ENCODE assay signal across 8 mouse cellular contexts in the genomic region with DNA sequence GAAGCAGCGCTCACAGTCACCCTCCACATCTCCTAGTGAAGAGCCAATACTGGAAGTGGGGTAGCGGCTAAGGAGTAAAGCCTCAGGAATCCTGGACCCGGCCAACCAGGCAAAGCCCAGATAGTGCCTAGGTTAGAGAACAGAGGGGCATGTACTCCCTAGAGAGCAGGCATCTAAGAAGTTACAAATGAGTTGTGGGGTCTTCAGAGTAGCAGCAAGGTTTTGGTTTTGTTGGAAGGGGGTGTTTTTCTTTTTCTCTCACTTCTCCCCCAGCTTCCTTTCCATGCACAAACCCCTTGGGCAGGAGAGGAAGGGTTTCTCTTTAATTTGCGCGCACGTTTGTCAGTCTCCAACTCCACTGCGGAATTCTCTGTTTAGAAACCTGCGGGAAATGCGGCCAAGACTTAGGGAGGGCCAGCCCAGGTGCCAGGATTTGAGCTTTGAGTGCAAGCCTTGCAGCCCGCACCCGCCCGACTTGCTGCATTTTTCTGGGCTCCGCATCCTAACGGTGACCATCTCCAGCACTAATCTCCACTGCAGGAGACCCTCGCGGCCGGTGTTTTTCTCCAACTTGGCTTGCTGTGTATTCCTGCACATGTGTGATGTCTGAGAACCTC. TPM values are rescaled to one million over a fixed set of nuclear protein-coding genes. Genes with fewer than 3 reads are reported as not detected.
DNase-seq lines count a peak whose midpoint lies in the region; ATAC-seq lines count a peak whose summit lies in the region.

No protein-coding gene starts in this region.

- H3K4me2 ChIP-seq in heart, embryonic 15.5 days: peak overlapping the region; percentile 84
- peak overlapping the region; percentile 96 for H3K4me2 ChIP-seq in forebrain, embryonic 16.5 days (ENCODE audit: low read length)
- H3K4me2 ChIP-seq in midbrain, embryonic 12.5 days (replicated peaks): peak overlapping the region; percentile 71

- no peak overlapping the region for H3K27ac ChIP-seq in heart, embryonic 15.5 days
- no peak overlapping the region for H3K27ac ChIP-seq in forebrain, embryonic 16.5 days (ENCODE audit: low read length)
- no peak overlapping the region for H3K27ac ChIP-seq in midbrain, embryonic 12.5 days (replicated peaks)

- peak overlapping the region; percentile 49 for H3K4me3 ChIP-seq in heart, embryonic 15.5 days
- H3K4me3 ChIP-seq in forebrain, embryonic 16.5 days (replicated peaks; ENCODE audit: low read length): peak overlapping the region; percentile 65
- peak overlapping the region; percentile 48 for H3K4me3 ChIP-seq in midbrain, embryonic 12.5 days

- peaks cover 68% of the 10 kb centered on the region for H3K27me3 ChIP-seq in heart, embryonic 15.5 days
- peaks cover 55% of the 10 kb centered on the region for H3K27me3 ChIP-seq in forebrain, embryonic 16.5 days (replicated peaks; ENCODE audit: control insufficient read depth, insufficient read depth, low read length)
- peaks cover 56% of the 10 kb centered on the region for H3K27me3 ChIP-seq in midbrain, embryonic 12.5 days

- H3K4me1 ChIP-seq in heart, embryonic 15.5 days (replicated peaks): peaks cover 27% of the 10 kb centered on the region
- peaks cover 31% of the 10 kb centered on the region for H3K4me1 ChIP-seq in forebrain, embryonic 16.5 days (replicated peaks; ENCODE audit: control insufficient read depth, insufficient read depth, low read length)
- H3K4me1 ChIP-seq in midbrain, embryonic 12.5 days: peaks cover 24% of the 10 kb centered on the region

- under 1% methylated on average over 17 of the region's 17 CpGs for WGBS in heart, embryonic 15.5 days
- 1% methylated on average over 17 of the region's 17 CpGs for WGBS in forebrain, embryonic 16.5 days
- under 1% methylated on average over 17 of the region's 17 CpGs for WGBS in midbrain, embryonic 12.5 days

- no peak for ATAC-seq in heart, embryonic 15.5 days (replicated peaks; ENCODE audit: insufficient number of reproducible peaks, insufficient read depth, low FRiP score, low read depth)
- no peak for ATAC-seq in forebrain, embryonic 16.5 days
- no peak for ATAC-seq in midbrain, embryonic 12.5 days (ENCODE audit: low FRiP score, low read depth)
- no peak for ATAC-seq in megakaryocyte progenitor cell, adult 5-6 weeks (replicated peaks; ENCODE audit: poor library complexity)

- H3K9ac ChIP-seq in heart, embryonic 15.5 days: no peak overlapping the region
- H3K9ac ChIP-seq in forebrain, embryonic 16.5 days (replicated peaks; ENCODE audit: low read depth, low read length): peak overlapping the region; percentile 57
- H3K9ac ChIP-seq in midbrain, embryonic 12.5 days (replicated peaks): peak overlapping the region; percentile 24; the same call in 1 of the 2 replicates

- intact Hi-C loops in heart, postnatal 14 days (cut with DNase I): no loop called here

- no peaks in the 10 kb centered on the region for H3K36me3 ChIP-seq in heart, embryonic 15.5 days
- no peaks in the 10 kb centered on the region for H3K36me3 ChIP-seq in forebrain, embryonic 16.5 days (ENCODE audit: control insufficient read depth, insufficient read depth)
- no peaks in the 10 kb centered on the region for H3K36me3 ChIP-seq in midbrain, embryonic 12.5 days

- no peaks in the 10 kb centered on the region for H3K9me3 ChIP-seq in heart, embryonic 15.5 days (replicated peaks)
- H3K9me3 ChIP-seq in forebrain, embryonic 16.5 days (ENCODE audit: control insufficient read depth, low read length): no peaks in the 10 kb centered on the region
- H3K9me3 ChIP-seq in midbrain, embryonic 12.5 days: no peaks in the 10 kb centered on the region

- no peak for DNase-seq in heart, postnatal 14 days
- peak; percentile 11 for DNase-seq in WW6 (ENCODE audit: low read depth, low spot score)
- no peak for DNase-seq in urinary bladder, adult 2 months (ENCODE audit: low spot score)
- no peak for DNase-seq in left cerebral cortex, adult 18-20 months (ENCODE audit: low spot score in 2 of 2)

RNA-seq across cellular contexts. Expression of gene Vwc2, which starts 1.1 kb away (rescaled TPM):
- polyA plus RNA-seq in heart, embryonic 15.5 days (2015; fragmentation: Nextera tagmentation; extraction: Ambion mirVana): 0.86 and 1.0 TPM in 2 replicates
- total RNA-seq in heart, postnatal 14 days (2021): not detected
- 3.0 and 4.6 TPM in 2 replicates for polyA plus RNA-seq in forebrain, embryonic 16.5 days (2015; fragmentation: Nextera tagmentation; extraction: Ambion mirVana)
- polyA plus RNA-seq in midbrain, embryonic 12.5 days (2016; fragmentation: Nextera tagmentation; extraction: Ambion mirVana): 2.4 and 4.2 TPM in 2 replicates
- not detected in 2 replicates for total RNA-seq in megakaryocyte progenitor cell, adult 5-6 weeks (2015)
- total RNA-seq in megakaryocyte progenitor cell, adult 5-6 weeks (2017): not detected in 2 replicates
- 4.4 and 4.6 TPM in 2 replicates for polyA plus RNA-seq in urinary bladder, adult 2 months (2012; rRNA removed)
- total RNA-seq in left cerebral cortex, adult 18-20 months (2021): 10 to 100 TPM; 10.9 to 12.0 TPM
